Mouse (Mus musculus) heart, embryonic 10.5 days (tissue): ENCODE data around the gene Zglp1. TPM values are rescaled to one million over a fixed set of nuclear protein-coding genes. Genes with fewer than 3 reads are reported as not detected.

ENCODE experiments used
- DNase-seq: peaks from one replicate; pipeline ENCODE4 v3.0.0-alpha.2; 2017; ENCODE audit warnings: low spot score
- H3K27ac ChIP-seq: fragments of 300-500 bp; sonication (generic); 2 replicates; pipeline ENCODE4 v1.5.1; 2016; ENCODE audit warnings: mild to moderate bottlenecking
- H3K27me3 ChIP-seq: fragments of 300-500 bp; sonication (generic); 2 replicates; pipeline ENCODE4 v1.6.1; 2016; ENCODE audit warnings: mild to moderate bottlenecking; ENCODE audit not compliant: poor library complexity, insufficient read depth, severe bottlenecking
- H3K36me3 ChIP-seq: fragments of 300-500 bp; sonication (generic); 2 replicates; pipeline ENCODE4 v1.6.1; 2016; ENCODE audit warnings: mild to moderate bottlenecking, moderate library complexity
- H3K4me1 ChIP-seq: fragments of 300-500 bp; sonication (generic); 2 replicates; pipeline ENCODE4 v1.6.1; 2016; ENCODE audit warnings: mild to moderate bottlenecking
- H3K4me3 ChIP-seq: fragments of 300-500 bp; sonication (generic); 2 replicates; pipeline ENCODE4 v1.5.1; 2016; ENCODE audit warnings: mild to moderate bottlenecking, moderate library complexity
- H3K9me3 ChIP-seq: fragments of 300-500 bp; sonication (generic); 2 replicates; pipeline ENCODE4 v1.6.1; 2016; ENCODE audit warnings: mild to moderate bottlenecking, moderate library complexity
- WGBS: fragments of 180-500 bp; shearing (Covaris S2); methylation state at CpG from one replicate; pipeline ENCODE4 v1.1.7; 2016; 5-methylcytosine and 5-hydroxymethylcytosine counted together
- polyA plus RNA-seq: library from polyadenylated mRNA; unstranded; fragments of >200 nt; fragmentation: Nextera tagmentation; extraction: Ambion mirVana; gene quantifications from 2 replicates; pipeline ENCODE4 v1.2.1, GENCODE M21; 2016

Zglp1 gene
- polyA plus RNA-seq: 1.0 and 1.9 TPM in 2 replicates

- Histone ChIP-seq H3K36me3 (peaks cover 70% of the 10 kb centered on the region), H3K4me3 (no peak within 1 kb of the TSS), H3K9me3 (no peaks in the 10 kb centered on the region), H3K4me1 (peaks cover 3% of the 10 kb centered on the region), H3K27ac (no peak within 1 kb of the TSS), H3K27me3 (no peaks in the 10 kb centered on the region)
- 73% methylated on average over 27 of the region's 27 CpGs for WGBS
- no peak for DNase-seq
These were observed at the start of gene Zglp1 for GRCm38 (mm10) chr9:21067006-21067684. Zglp1 (minus strand) TSS chr9:21067093.

DNA sequence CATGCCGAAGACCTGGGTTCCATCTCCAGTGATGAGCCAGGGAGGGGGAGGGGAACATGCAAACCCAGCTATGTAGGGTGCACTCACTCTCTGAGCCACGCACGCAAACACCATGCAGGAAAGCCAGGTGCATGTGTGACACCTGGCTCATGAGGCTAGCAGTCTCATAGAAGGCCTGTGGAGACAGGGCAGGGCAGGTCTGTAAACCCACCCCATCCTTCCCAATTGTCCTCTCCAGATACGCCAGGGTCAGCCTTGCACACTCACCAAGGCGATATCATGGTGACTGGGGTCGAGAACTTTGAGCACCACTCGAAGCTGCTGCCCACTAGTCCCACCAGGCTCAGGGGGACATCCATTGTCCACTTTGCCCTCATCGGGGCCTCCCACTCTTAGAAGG, 48.2 kb upstream of the Zglp1 start:
- H3K9me3 ChIP-seq: no peaks in the 10 kb centered on the region
- 88% methylated on average over 8 of the region's 8 CpGs for WGBS
- no peak for DNase-seq
- 0 out of 2 replicates have a peak overlapping the region, but pooled peaks have one; percentile 29 for H3K27ac ChIP-seq
- H3K36me3 ChIP-seq: peaks cover 7% of the 10 kb centered on the region; the same call in 1 of the 2 replicates
- no peaks in the 10 kb centered on the region; the same call in 1 of the 2 replicates for H3K27me3 ChIP-seq
- 0 out of 2 replicates have a peak, but pooled peaks cover 4% of the 10 kb centered on the region for H3K4me1 ChIP-seq
- no peak overlapping the region for H3K4me3 ChIP-seq

- Histone ChIP-seq H3K36me3 (peaks cover 5% of the 10 kb centered on the region; the same call in 1 of the 2 replicates), H3K4me1 (0 out of 2 replicates have a peak, but pooled peaks cover 4% of the 10 kb centered on the region), H3K27me3 (no peaks in the 10 kb centered on the region; the same call in 1 of the 2 replicates), H3K27ac (no peak overlapping the region), H3K4me3 (no peak overlapping the region), H3K9me3 (no peaks in the 10 kb centered on the region)
- WGBS: 80% methylated on average over 7 of the region's 7 CpGs
- DNase-seq: no peak
These were observed 47.3 kb upstream of the Zglp1 start for GRCm38 (mm10) chr9:21114190-21114589.

- no peaks in the 10 kb centered on the region for H3K9me3 ChIP-seq
- H3K27ac ChIP-seq: no peak overlapping the region
- DNase-seq: no peak
- H3K36me3 ChIP-seq: peaks cover 9% of the 10 kb centered on the region; the same call in 1 of the 2 replicates
- WGBS: 87% methylated on average over 6 of the region's 6 CpGs
- no peaks in the 10 kb centered on the region; the same call in 1 of the 2 replicates for H3K27me3 ChIP-seq
- 0 out of 2 replicates have a peak, but pooled peaks cover 4% of the 10 kb centered on the region for H3K4me1 ChIP-seq
- H3K4me3 ChIP-seq: no peak overlapping the region
These were observed 46.9 kb upstream of the Zglp1 start for GRCm38 (mm10) chr9:21113751-21114150.

DNA sequence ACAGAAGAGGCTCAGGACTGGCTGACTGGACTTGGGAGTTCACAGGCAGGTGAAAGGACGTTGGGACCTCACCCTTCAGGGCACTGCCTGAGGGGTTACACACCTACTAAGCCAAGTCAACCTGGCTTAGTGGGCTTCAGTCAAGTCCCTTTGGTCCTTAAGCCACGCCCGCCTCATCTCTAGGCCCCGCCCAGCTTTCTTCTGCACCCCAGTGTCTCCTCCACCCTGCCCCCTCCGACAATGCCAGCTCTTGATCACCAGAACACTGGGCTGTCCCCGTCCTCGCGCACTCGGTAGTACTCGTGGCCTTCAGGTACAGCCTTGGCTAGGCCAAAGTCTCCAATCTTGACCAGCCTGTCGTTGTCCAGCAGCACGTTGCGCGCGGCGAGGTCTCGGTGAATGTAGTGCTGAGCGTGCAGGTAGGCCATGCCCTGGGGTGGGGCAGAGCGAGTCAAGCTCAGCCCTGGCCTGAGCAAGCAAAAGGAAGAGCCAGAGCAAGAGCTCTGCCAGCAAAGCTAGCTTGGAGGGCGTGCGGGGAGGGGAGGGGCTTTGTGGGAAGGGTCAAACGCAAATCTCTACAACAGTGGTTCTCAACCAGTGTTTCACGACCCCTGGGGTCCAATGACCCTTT, 40.8 kb upstream of the Zglp1 start:
- no peak for DNase-seq
- Histone ChIP-seq H3K36me3 (peaks cover 12% of the 10 kb centered on the region; the same call in 1 of the 2 replicates), H3K27ac (no peak overlapping the region), H3K27me3 (no peaks in the 10 kb centered on the region; the same call in 1 of the 2 replicates), H3K9me3 (no peaks in the 10 kb centered on the region), H3K4me3 (no peak overlapping the region), H3K4me1 (no peaks in the 10 kb centered on the region; the same call in 1 of the 2 replicates)
- WGBS: 39% methylated on average over 23 of the region's 23 CpGs

GRCm38 (mm10) chr9:21105760-21106564, 39.1 kb upstream of the Zglp1 start:
- no peak overlapping the region for H3K4me3 ChIP-seq
- H3K4me1 ChIP-seq: no peaks in the 10 kb centered on the region; the same call in 1 of the 2 replicates
- H3K27me3 ChIP-seq: no peaks in the 10 kb centered on the region; the same call in 1 of the 2 replicates
- H3K9me3 ChIP-seq: no peaks in the 10 kb centered on the region
- no peak for DNase-seq
- no peak overlapping the region for H3K27ac ChIP-seq
- H3K36me3 ChIP-seq: peaks cover 12% of the 10 kb centered on the region; the same call in 1 of the 2 replicates
- WGBS: 66% methylated on average over 5 of the region's 5 CpGs

DNA sequence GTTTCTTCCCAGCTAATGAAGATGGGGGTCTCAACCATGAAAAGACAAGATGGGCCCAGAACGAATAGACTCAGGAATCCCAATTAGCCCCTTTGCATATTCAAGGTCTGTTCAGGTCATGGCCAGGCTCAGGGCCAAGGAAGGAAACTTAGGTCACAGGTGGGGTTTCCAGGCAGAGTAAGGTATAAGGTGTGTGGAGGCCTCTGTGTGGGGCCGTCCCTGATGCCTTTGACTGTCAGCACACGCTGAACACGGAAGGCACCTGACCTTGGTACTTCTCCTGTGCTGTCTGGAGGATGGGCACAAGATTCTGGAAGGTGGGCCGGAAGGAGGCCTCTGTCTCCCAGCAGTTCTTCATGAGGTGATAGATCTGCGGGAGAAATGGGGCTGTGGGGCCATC, 37.9 kb upstream of the Zglp1 start:
- Histone ChIP-seq H3K27me3 (no peaks in the 10 kb centered on the region), H3K9me3 (no peaks in the 10 kb centered on the region), H3K4me1 (peaks cover 7% of the 10 kb centered on the region; the same call in 1 of the 2 replicates), H3K36me3 (peaks cover 12% of the 10 kb centered on the region; the same call in 1 of the 2 replicates), H3K4me3 (no peak overlapping the region), H3K27ac (no peak overlapping the region)
- no peak for DNase-seq
- 87% methylated on average over 6 of the region's 6 CpGs for WGBS

- Histone ChIP-seq H3K36me3 (no peaks in the 10 kb centered on the region), H3K27me3 (no peaks in the 10 kb centered on the region), H3K4me1 (peaks cover 7% of the 10 kb centered on the region; the same call in 1 of the 2 replicates), H3K4me3 (no peak overlapping the region), H3K27ac (no peak overlapping the region), H3K9me3 (no peaks in the 10 kb centered on the region)
- no peak for DNase-seq
- WGBS: 85% methylated on average over 2 of the region's 2 CpGs
These were observed 35.2 kb upstream of the Zglp1 start for GRCm38 (mm10) chr9:21102076-21102475.

DNA sequence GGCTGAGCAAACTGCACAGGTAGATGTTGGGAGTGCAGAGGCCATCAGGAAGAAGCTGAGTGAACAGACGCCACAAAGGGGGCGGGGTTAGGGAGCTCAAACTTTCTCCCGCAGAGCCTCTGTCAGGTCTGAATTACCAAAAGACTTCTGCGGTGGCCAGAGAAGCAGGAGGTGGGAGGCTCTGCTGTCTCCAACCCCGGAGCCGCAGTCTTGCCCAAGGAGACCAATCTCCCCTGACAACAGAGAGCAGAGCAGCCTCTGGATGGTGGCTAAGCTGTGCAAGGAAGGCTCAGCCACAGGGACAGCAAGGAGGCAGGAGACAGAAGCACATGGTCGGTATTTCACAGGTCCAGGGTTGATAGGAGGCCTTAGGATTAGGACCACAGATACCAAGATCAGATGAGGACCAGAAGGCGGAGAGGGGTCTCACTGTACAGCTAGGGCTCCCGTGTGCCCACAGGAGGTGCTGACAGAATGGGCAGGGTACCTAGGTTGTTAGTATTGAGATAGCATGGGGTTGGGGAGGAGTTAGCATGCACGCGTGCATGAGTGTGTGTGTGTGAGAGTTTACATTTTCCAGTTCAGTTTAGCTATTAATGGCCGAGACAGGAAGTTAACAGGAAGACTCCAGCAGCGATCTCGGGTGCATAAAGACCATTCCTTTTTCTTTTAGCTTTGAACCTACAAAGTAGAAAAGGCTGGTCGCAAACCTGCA, 33.7 kb upstream of the Zglp1 start:
- H3K9me3 ChIP-seq: no peaks in the 10 kb centered on the region
- WGBS: 50% methylated on average over 15 of the region's 15 CpGs

DNA sequence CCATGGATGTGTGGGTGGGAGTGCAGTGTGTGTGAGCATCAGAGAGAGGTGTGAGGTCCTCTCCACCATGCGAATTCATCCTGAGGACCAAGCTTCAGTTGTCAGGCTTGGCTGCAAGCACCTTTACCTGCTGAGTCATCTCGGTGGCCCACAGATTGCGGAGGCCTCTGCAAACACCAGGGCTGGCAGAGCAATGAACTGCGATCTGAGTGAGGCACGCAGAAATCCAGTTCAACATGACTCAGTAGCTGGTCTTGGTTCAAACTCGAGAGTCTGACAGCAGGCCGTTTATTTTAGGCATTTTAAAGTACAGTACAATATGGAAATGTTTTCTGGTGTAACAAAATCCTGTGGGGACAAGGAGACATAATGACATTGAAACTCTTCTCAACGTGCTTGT, 30.9 kb upstream of the Zglp1 start:
- no peak for DNase-seq
- H3K4me1 ChIP-seq: peaks cover 7% of the 10 kb centered on the region; the same call in 1 of the 2 replicates
- H3K27ac ChIP-seq: no peak overlapping the region
- H3K4me3 ChIP-seq: no peak overlapping the region
- peaks cover 4% of the 10 kb centered on the region for H3K36me3 ChIP-seq
- no peaks in the 10 kb centered on the region for H3K9me3 ChIP-seq
- H3K27me3 ChIP-seq: no peaks in the 10 kb centered on the region
- WGBS: 71% methylated on average over 8 of the region's 8 CpGs

More for the DNA sequence above, 33.7 kb upstream of the Zglp1 start:
- Histone ChIP-seq H3K27me3 (no peaks in the 10 kb centered on the region), H3K27ac (no peak overlapping the region), H3K36me3 (no peaks in the 10 kb centered on the region), H3K4me3 (no peak overlapping the region), H3K4me1 (peaks cover 7% of the 10 kb centered on the region; the same call in 1 of the 2 replicates)
- no peak for DNase-seq

DNA sequence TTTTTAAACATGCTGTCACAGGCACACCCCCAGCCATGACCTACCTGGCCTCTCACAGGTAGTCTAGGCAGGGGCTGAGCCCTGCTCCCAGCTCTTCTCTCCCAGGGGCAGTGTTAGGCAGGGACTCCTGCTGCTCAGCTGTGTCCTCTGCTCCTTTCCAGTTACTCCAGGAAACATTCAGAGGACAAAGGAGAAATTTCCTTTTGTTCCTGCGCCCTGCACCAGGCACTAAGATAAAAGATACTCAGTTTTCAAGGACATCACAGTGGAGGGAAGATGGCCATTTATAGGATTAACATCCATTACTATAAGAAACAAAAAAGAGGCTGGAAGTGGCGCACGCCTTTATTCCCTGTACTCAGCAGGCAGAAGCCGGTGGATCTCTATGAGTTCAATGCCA, 29.1 kb upstream of the Zglp1 start:
- DNase-seq: no peak
- Histone ChIP-seq H3K9me3 (no peaks in the 10 kb centered on the region), H3K4me3 (no peak overlapping the region), H3K27me3 (no peaks in the 10 kb centered on the region), H3K27ac (no peak overlapping the region), H3K36me3 (peaks cover 4% of the 10 kb centered on the region), H3K4me1 (peaks cover 10% of the 10 kb centered on the region)
- 94% methylated on average over 4 of the region's 4 CpGs for WGBS

GRCm38 (mm10) chr9:21093423-21093822, 26.5 kb upstream of the Zglp1 start:
- H3K36me3 ChIP-seq: peaks cover 26% of the 10 kb centered on the region
- H3K4me1 ChIP-seq: peaks cover 24% of the 10 kb centered on the region
- 90% methylated on average over 9 of the region's 9 CpGs for WGBS
- H3K27ac ChIP-seq: no peak overlapping the region
- no peaks in the 10 kb centered on the region for H3K27me3 ChIP-seq
- no peak overlapping the region for H3K4me3 ChIP-seq
- H3K9me3 ChIP-seq: no peaks in the 10 kb centered on the region
- no peak for DNase-seq
